Mouse (Mus musculus) lung, embryonic 15.5 days (tissue): ENCODE measurements at regions not wholly inside any gene's neighbourhood (a gene's known extent, or its start where the extent isn't known, plus 50 kb on each side); places are given as distances from the start of the nearest gene placed in this dataset.

Source experiments
- ATAC-seq: fragments of 200-750 bp; cut with Nextera tagmentation; 2 replicates; pipeline ENCODE4 v1.8.0; 2017; ENCODE audit warnings: moderate number of reproducible peaks, borderline replicate concordance; ENCODE audit not compliant: low FRiP score, low TSS enrichment; ENCODE audit errors: extremely low read depth
- H3K27ac ChIP-seq: fragments of 300-500 bp; sonication (generic); 2 replicates; pipeline ENCODE4 v1.5.1; 2015; ENCODE audit warnings: moderate library complexity, mild to moderate bottlenecking, inconsistent platforms
- H3K27me3 ChIP-seq: fragments of 300-500 bp; sonication (generic); 2 replicates; pipeline ENCODE4 v1.6.1; 2015; ENCODE audit warnings: inconsistent platforms
- H3K36me3 ChIP-seq: fragments of 300-500 bp; sonication (generic); 2 replicates; pipeline ENCODE4 v1.6.1; 2015; ENCODE audit warnings: inconsistent platforms
- H3K4me1 ChIP-seq: fragments of 300-500 bp; sonication (generic); 2 replicates; pipeline ENCODE4 v1.6.1; 2015; ENCODE audit warnings: inconsistent platforms
- H3K4me2 ChIP-seq: fragments of 300-500 bp; sonication (generic); 2 replicates; pipeline ENCODE4 v1.6.1; 2015; ENCODE audit warnings: inconsistent platforms, mild to moderate bottlenecking, moderate library complexity
- H3K4me3 ChIP-seq: fragments of 300-500 bp; sonication (generic); 2 replicates; pipeline ENCODE4 v1.5.1; 2015; ENCODE audit warnings: mild to moderate bottlenecking, inconsistent platforms
- H3K9ac ChIP-seq: fragments of 300-500 bp; sonication (generic); 2 replicates; pipeline ENCODE4 v1.6.1; 2015; ENCODE audit warnings: inconsistent platforms
- H3K9me3 ChIP-seq: fragments of 300-500 bp; sonication (generic); 2 replicates; pipeline ENCODE4 v1.6.1; 2016; ENCODE audit warnings: inconsistent platforms
- WGBS: fragments of 180-500 bp; shearing (Covaris S2); methylation state at CpG from one replicate; pipeline ENCODE4 v1.1.7; 2015; 5-methylcytosine and 5-hydroxymethylcytosine counted together

GRCm38 (mm10) chr4:80002738-80003635 lies 830.9 kb upstream of the Tyrp1 start:
- Histone ChIP-seq H3K36me3 (no peaks in the 10 kb centered on the region), H3K4me1 (no peaks in the 10 kb centered on the region), H3K4me2 (no peak overlapping the region), H3K4me3 (no peak overlapping the region), H3K9me3 (no peaks in the 10 kb centered on the region), H3K9ac (no peak overlapping the region), H3K27me3 (no peaks in the 10 kb centered on the region), H3K27ac (no peak overlapping the region)
- 90% methylated on average over 14 of the region's 14 CpGs for WGBS
- ATAC-seq: peak; percentile 100

- Histone ChIP-seq H3K9ac (no peak overlapping the region), H3K27me3 (no peaks in the 10 kb centered on the region), H3K36me3 (no peaks in the 10 kb centered on the region), H3K4me2 (no peak overlapping the region), H3K4me1 (no peaks in the 10 kb centered on the region), H3K27ac (no peak overlapping the region), H3K9me3 (no peaks in the 10 kb centered on the region), H3K4me3 (no peak overlapping the region)
- WGBS: 84% methylated on average over 13 of the region's 13 CpGs
- ATAC-seq: peak; percentile 92
These were observed 830.1 kb upstream of the Tyrp1 start for GRCm38 (mm10) chr4:80003636-80004365.

GRCm38 (mm10) chr4:80004366-80004700 lies 829.6 kb upstream of the Tyrp1 start:
- Histone ChIP-seq H3K9me3 (no peaks in the 10 kb centered on the region), H3K4me1 (no peaks in the 10 kb centered on the region), H3K9ac (no peak overlapping the region), H3K27me3 (no peaks in the 10 kb centered on the region), H3K4me3 (no peak overlapping the region), H3K4me2 (no peak overlapping the region), H3K27ac (no peak overlapping the region), H3K36me3 (no peaks in the 10 kb centered on the region)
- WGBS: 76% methylated on average over 4 of the region's 4 CpGs
- ATAC-seq: no peak

GRCm38 (mm10) chr4:80004788-80005187 lies 829.1 kb upstream of the Tyrp1 start:
- Histone ChIP-seq H3K27ac (no peak overlapping the region), H3K4me2 (no peak overlapping the region), H3K4me1 (no peaks in the 10 kb centered on the region), H3K9ac (no peak overlapping the region), H3K9me3 (no peaks in the 10 kb centered on the region), H3K4me3 (no peak overlapping the region), H3K36me3 (no peaks in the 10 kb centered on the region), H3K27me3 (no peaks in the 10 kb centered on the region)
- no peak for ATAC-seq
- 88% methylated on average over 4 of the region's 4 CpGs for WGBS

- Histone ChIP-seq H3K27ac (no peak overlapping the region), H3K9ac (no peak overlapping the region), H3K4me1 (no peaks in the 10 kb centered on the region), H3K4me2 (no peak overlapping the region), H3K27me3 (no peaks in the 10 kb centered on the region), H3K36me3 (no peaks in the 10 kb centered on the region), H3K9me3 (no peaks in the 10 kb centered on the region), H3K4me3 (no peak overlapping the region)
- no peak for ATAC-seq
- 45% methylated on average over 3 of the region's 3 CpGs for WGBS
These were observed 806.0 kb upstream of the Tyrp1 start for GRCm38 (mm10) chr4:80027876-80028275.

GRCm38 (mm10) chr4:80047956-80048355 lies 786.0 kb upstream of the Tyrp1 start:
- Histone ChIP-seq H3K4me2 (no peak overlapping the region), H3K27ac (no peak overlapping the region), H3K9me3 (no peaks in the 10 kb centered on the region), H3K36me3 (no peaks in the 10 kb centered on the region), H3K27me3 (no peaks in the 10 kb centered on the region), H3K4me3 (no peak overlapping the region), H3K4me1 (no peaks in the 10 kb centered on the region), H3K9ac (no peak overlapping the region)
- ATAC-seq: no peak
- 72% methylated on average over 6 of the region's 6 CpGs for WGBS
